Mouse (Mus musculus): ENCODE measurements around the gene Csmd2. TPM values are rescaled to one million over a fixed set of nuclear protein-coding genes. Genes with fewer than 3 reads are reported as not detected.

Csmd2 gene
- polyA plus RNA-seq, 1 experiment from 2014 or later, result not detected

GRCm38 (mm10) chr4:128340457-128340856 is 352.8 kb downstream of the Csmd2 start:
- Histone ChIP-seq H3K4me3 (ENCODE audit: low read depth, low read length) (no peak overlapping the region), H3K36me3 (replicated peaks; ENCODE audit: insufficient read depth, low read length) (no peaks in the 10 kb centered on the region), H3K27me3 (ENCODE audit: insufficient read depth, low read length) (no peaks in the 10 kb centered on the region), H3K27ac (ENCODE audit: low read depth) (no peak overlapping the region), H3K4me2 (ENCODE audit: low read depth, low read length) (no peak overlapping the region), H3K4me1 (ENCODE audit: insufficient read depth) (no peaks in the 10 kb centered on the region), H3K9me3 (ENCODE audit: low read length) (no peaks in the 10 kb centered on the region), H3K9ac (replicated peaks) (no peak overlapping the region)
- TF ChIP-seq EP300 (IDR thresholded peaks at IDR 0.05; ENCODE audit: low read depth) (no peak), CTCF (IDR thresholded peaks at IDR 0.05; ENCODE audit: low read depth) (no peak)
- 79% methylated on average over 7 of the region's 7 CpGs for WGBS (ENCODE audit: insufficient replicate concordance)
- DNase-seq, result no peak
- ATAC-seq, result no peak

GRCm38 (mm10) chr4:128341315-128341714 is 353.7 kb downstream of the Csmd2 start:
- no peak overlapping the region for H3K4me3 ChIP-seq (ENCODE audit: low read depth, low read length)
- ATAC-seq (no peak), DNase-seq (no peak)
- no peak overlapping the region for H3K27ac ChIP-seq (ENCODE audit: low read depth)
- no peaks in the 10 kb centered on the region for H3K36me3 ChIP-seq (replicated peaks; ENCODE audit: insufficient read depth, low read length)
- H3K27me3 ChIP-seq (ENCODE audit: insufficient read depth, low read length), result no peaks in the 10 kb centered on the region
- WGBS (ENCODE audit: insufficient replicate concordance), result 44% methylated on average over 7 of the region's 7 CpGs
- TF ChIP-seq EP300 (IDR thresholded peaks at IDR 0.05; ENCODE audit: low read depth), result no peak
- TF ChIP-seq CTCF (IDR thresholded peaks at IDR 0.05; ENCODE audit: low read depth), result no peak
- no peaks in the 10 kb centered on the region for H3K9me3 ChIP-seq (ENCODE audit: low read length)
- no peaks in the 10 kb centered on the region for H3K4me1 ChIP-seq (ENCODE audit: insufficient read depth)
- no peak overlapping the region for H3K4me2 ChIP-seq (ENCODE audit: low read depth, low read length)
- no peak overlapping the region for H3K9ac ChIP-seq (replicated peaks)

- 33% methylated on average over 1 of the region's 1 CpGs for WGBS (ENCODE audit: insufficient replicate concordance)
- H3K4me3 ChIP-seq (ENCODE audit: low read depth, low read length), result no peak overlapping the region
- H3K27ac ChIP-seq (ENCODE audit: low read depth), result no peak overlapping the region
- TF ChIP-seq CTCF (IDR thresholded peaks at IDR 0.05; ENCODE audit: low read depth) (no peak), EP300 (IDR thresholded peaks at IDR 0.05; ENCODE audit: low read depth) (no peak)
- H3K27me3 ChIP-seq (ENCODE audit: insufficient read depth, low read length), result no peaks in the 10 kb centered on the region
- DNase-seq (no peak), ATAC-seq (no peak)
- no peak overlapping the region for H3K4me2 ChIP-seq (ENCODE audit: low read depth, low read length)
- H3K36me3 ChIP-seq (replicated peaks; ENCODE audit: insufficient read depth, low read length), result no peaks in the 10 kb centered on the region
- no peak overlapping the region for H3K9ac ChIP-seq (replicated peaks)
- no peaks in the 10 kb centered on the region for H3K4me1 ChIP-seq (ENCODE audit: insufficient read depth)
- H3K9me3 ChIP-seq (ENCODE audit: low read length), result no peaks in the 10 kb centered on the region
Measured at GRCm38 (mm10) chr4:128342208-128342607, 354.6 kb downstream of the Csmd2 start.

- H3K9ac ChIP-seq (replicated peaks), result no peak overlapping the region
- no peak for DNase-seq
- TF ChIP-seq EP300 (IDR thresholded peaks at IDR 0.05; ENCODE audit: low read depth), result no peak
- no peak for TF ChIP-seq CTCF (IDR thresholded peaks at IDR 0.05; ENCODE audit: low read depth)
- no peak for ATAC-seq
- H3K9me3 ChIP-seq (ENCODE audit: low read length), result no peaks in the 10 kb centered on the region
- H3K27me3 ChIP-seq (ENCODE audit: insufficient read depth, low read length), result no peaks in the 10 kb centered on the region
- no peaks in the 10 kb centered on the region for H3K36me3 ChIP-seq (replicated peaks; ENCODE audit: insufficient read depth, low read length)
- no peak overlapping the region for H3K27ac ChIP-seq (ENCODE audit: low read depth)
- WGBS (ENCODE audit: insufficient replicate concordance), result 75% methylated on average over 11 of the region's 11 CpGs
- H3K4me1 ChIP-seq (ENCODE audit: insufficient read depth), result no peaks in the 10 kb centered on the region
- no peak overlapping the region for H3K4me2 ChIP-seq (ENCODE audit: low read depth, low read length)
- H3K4me3 ChIP-seq (ENCODE audit: low read depth, low read length), result no peak overlapping the region
Measured at GRCm38 (mm10) chr4:128358751-128359150, 371.1 kb downstream of the Csmd2 start.

- H3K9me3 ChIP-seq (ENCODE audit: low read length), result no peaks in the 10 kb centered on the region
- no peaks in the 10 kb centered on the region for H3K36me3 ChIP-seq (replicated peaks; ENCODE audit: insufficient read depth, low read length)
- ATAC-seq, result no peak
- H3K4me2 ChIP-seq (ENCODE audit: low read depth, low read length), result no peak overlapping the region
- no peak overlapping the region for H3K9ac ChIP-seq (replicated peaks)
- H3K27me3 ChIP-seq (ENCODE audit: insufficient read depth, low read length), result no peaks in the 10 kb centered on the region
- H3K27ac ChIP-seq (ENCODE audit: low read depth), result no peak overlapping the region
- no peak overlapping the region for H3K4me3 ChIP-seq (ENCODE audit: low read depth, low read length)
- 46% methylated on average over 4 of the region's 4 CpGs for WGBS (ENCODE audit: insufficient replicate concordance)
- TF ChIP-seq EP300 (IDR thresholded peaks at IDR 0.05; ENCODE audit: low read depth) (no peak), CTCF (IDR thresholded peaks at IDR 0.05; ENCODE audit: low read depth) (no peak)
- H3K4me1 ChIP-seq (ENCODE audit: insufficient read depth), result no peaks in the 10 kb centered on the region
- DNase-seq, result no peak
Measured at GRCm38 (mm10) chr4:128365851-128366250, 378.2 kb downstream of the Csmd2 start.

- no peaks in the 10 kb centered on the region for H3K27me3 ChIP-seq (ENCODE audit: insufficient read depth, low read length)
- WGBS (ENCODE audit: insufficient replicate concordance), result 82% methylated on average over 6 of the region's 6 CpGs
- no peaks in the 10 kb centered on the region for H3K4me1 ChIP-seq (ENCODE audit: insufficient read depth)
- no peaks in the 10 kb centered on the region for H3K36me3 ChIP-seq (replicated peaks; ENCODE audit: insufficient read depth, low read length)
- no peak overlapping the region for H3K9ac ChIP-seq (replicated peaks)
- H3K4me2 ChIP-seq (ENCODE audit: low read depth, low read length), result no peak overlapping the region
- ATAC-seq (no peak), DNase-seq (no peak)
- H3K27ac ChIP-seq (ENCODE audit: low read depth), result no peak overlapping the region
- no peak overlapping the region for H3K4me3 ChIP-seq (ENCODE audit: low read depth, low read length)
- no peaks in the 10 kb centered on the region for H3K9me3 ChIP-seq (ENCODE audit: low read length)
- TF ChIP-seq CTCF (IDR thresholded peaks at IDR 0.05; ENCODE audit: low read depth) (no peak), EP300 (IDR thresholded peaks at IDR 0.05; ENCODE audit: low read depth) (no peak)
Measured at GRCm38 (mm10) chr4:128368088-128368487, 380.4 kb downstream of the Csmd2 start.

GRCm38 (mm10) chr4:128371766-128372165 is 384.1 kb downstream of the Csmd2 start:
- no peak for DNase-seq
- H3K9me3 ChIP-seq (ENCODE audit: low read length), result no peaks in the 10 kb centered on the region
- H3K4me3 ChIP-seq (ENCODE audit: low read depth, low read length), result no peak overlapping the region
- ATAC-seq, result no peak
- H3K4me2 ChIP-seq (ENCODE audit: low read depth, low read length), result no peak overlapping the region
- 65% methylated on average over 6 of the region's 6 CpGs for WGBS (ENCODE audit: insufficient replicate concordance)
- no peak for TF ChIP-seq CTCF (IDR thresholded peaks at IDR 0.05; ENCODE audit: low read depth)
- TF ChIP-seq EP300 (IDR thresholded peaks at IDR 0.05; ENCODE audit: low read depth), result no peak
- no peak overlapping the region for H3K27ac ChIP-seq (ENCODE audit: low read depth)
- no peaks in the 10 kb centered on the region for H3K36me3 ChIP-seq (replicated peaks; ENCODE audit: insufficient read depth, low read length)
- H3K4me1 ChIP-seq (ENCODE audit: insufficient read depth), result no peaks in the 10 kb centered on the region
- H3K9ac ChIP-seq (replicated peaks), result no peak overlapping the region
- no peaks in the 10 kb centered on the region for H3K27me3 ChIP-seq (ENCODE audit: insufficient read depth, low read length)

All from liver, postnatal 0 days (tissue).